Mouse (Mus musculus) gastrocnemius, adult 8-10 months (tissue): ENCODE measurements around the gene Dab1. TPM values are rescaled to one million over a fixed set of nuclear protein-coding genes. Genes with fewer than 3 reads are reported as not detected.

ENCODE experiments used
- DNase-seq, 2 experiments: peaks; one replicate each; pipeline ENCODE4 v3.0.0; 2022; ENCODE audit warnings: low spot score in 2 of 2
- total RNA-seq, 4 experiments: library from RNA; stranded (reverse); gene quantifications; 2 replicates each; pipeline ENCODE4 v1.2.4; 2022

Gene Dab1
- total RNA-seq, 4 experiments from 2014 or later, result not detected

GRCm38 (mm10) chr4:103804461-103804860 is 185.3 kb downstream of the Dab1 start:
- DNase-seq, result no peak

- no peak for DNase-seq
Observed at GRCm38 (mm10) chr4:103822669-103823068, 203.5 kb downstream of the Dab1 start.

DNA sequence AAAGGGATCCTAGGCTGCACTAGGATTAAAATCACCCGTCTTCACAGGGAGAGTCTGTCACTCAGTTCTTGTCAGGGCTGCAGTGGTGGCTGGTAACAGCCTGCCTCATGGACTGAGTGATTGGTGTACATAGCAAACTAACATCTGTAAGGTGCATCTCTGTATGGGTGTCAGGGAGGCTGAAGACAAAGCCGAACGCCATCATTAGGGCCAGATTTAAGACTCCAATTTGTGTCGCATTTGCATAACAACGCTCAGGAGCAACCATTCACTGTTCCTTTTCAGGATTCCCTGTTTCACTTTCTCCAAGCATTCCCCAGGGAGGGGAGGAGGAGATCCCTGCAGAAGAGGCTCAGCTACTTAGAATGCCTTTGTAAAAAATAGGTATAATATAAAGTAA is 219.2 kb downstream of the Dab1 start:
- DNase-seq, result no peak

DNA sequence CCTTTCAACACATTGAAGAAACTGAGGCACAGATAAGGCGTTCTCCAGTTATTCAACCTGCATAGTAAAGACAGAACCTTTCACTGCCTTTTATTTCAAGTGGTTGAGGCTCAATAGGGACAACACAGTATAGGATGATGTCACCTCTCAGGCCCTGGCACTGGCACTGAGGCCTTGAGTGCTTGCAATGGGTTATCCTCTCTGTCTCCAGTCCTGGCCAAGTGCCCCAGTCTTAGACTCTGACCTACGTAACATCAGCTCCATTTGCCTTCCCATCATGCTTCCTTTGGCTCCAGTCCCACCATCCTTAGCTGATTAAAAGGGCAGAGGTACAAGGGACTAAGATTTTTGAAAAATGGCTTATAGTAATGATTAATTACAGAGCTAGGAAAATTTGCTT is 220.4 kb downstream of the Dab1 start:
- DNase-seq, result no peak

GRCm38 (mm10) chr4:103841126-103841525 is 222.0 kb downstream of the Dab1 start:
- no peak for DNase-seq

- no peak for DNase-seq
Observed at GRCm38 (mm10) chr4:103844635-103845034, 225.5 kb downstream of the Dab1 start.

DNA sequence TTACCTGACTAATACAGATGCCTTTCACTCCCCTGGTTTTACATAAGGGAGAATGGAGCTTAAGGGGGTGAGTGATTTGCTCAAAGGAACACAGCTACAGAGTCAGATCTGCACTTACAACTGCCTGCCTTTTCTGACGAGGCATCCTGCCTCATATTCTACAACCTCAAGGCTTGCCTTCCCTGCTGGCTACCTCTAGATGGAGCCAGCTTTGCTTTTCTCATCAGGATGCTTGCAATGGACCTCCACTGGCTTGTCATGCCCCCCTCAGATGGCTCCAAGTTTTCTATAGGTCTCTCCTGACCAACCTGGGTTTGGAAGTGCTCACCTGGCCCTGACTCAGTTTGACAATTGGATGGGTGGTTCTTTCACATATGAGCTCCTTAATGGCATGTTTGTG is 238.0 kb downstream of the Dab1 start:
- DNase-seq, result no peak

DNA sequence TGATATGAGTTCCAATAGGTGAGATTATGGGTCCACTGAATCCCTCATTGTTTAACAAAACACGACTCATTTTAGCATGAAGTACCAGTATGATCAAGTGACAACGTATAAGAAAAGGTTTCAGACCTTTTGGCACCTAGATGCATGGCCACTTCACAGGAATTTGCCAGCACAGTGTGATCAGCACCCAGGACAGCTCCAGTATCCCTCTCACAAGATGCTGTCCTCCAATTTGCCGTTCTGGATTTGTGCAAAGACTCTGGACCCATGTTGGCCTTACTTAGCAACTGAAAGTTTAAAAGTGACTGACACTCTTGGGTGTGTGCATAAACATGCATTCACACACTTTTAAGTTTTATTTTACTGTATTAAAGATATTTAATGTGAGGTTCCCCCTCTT is 256.4 kb downstream of the Dab1 start:
- DNase-seq, result no peak

- no peak for DNase-seq
Observed at GRCm38 (mm10) chr4:103878841-103879240, 259.7 kb downstream of the Dab1 start.

GRCm38 (mm10) chr4:103881641-103882040 is 262.5 kb downstream of the Dab1 start:
- DNase-seq, result no peak

DNA sequence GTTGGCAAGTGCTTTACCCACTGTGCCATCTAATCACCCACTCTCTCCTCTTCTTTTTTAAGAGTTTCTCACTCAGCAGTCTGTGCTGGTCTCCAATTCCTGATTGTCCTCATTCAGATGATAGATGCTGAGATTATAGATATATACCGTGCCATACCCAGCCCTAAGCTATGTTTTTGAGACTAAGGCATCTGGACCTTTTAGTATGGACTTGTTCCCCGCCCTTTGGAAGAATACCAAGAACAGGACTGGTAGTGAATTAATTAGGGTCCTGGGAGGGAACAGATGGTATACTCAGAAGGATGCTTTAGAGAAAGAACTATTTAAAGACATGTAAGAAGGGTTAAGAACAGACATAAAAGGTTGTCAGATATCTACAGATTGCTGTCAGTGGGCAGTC is 268.9 kb downstream of the Dab1 start:
- no peak for DNase-seq

DNA sequence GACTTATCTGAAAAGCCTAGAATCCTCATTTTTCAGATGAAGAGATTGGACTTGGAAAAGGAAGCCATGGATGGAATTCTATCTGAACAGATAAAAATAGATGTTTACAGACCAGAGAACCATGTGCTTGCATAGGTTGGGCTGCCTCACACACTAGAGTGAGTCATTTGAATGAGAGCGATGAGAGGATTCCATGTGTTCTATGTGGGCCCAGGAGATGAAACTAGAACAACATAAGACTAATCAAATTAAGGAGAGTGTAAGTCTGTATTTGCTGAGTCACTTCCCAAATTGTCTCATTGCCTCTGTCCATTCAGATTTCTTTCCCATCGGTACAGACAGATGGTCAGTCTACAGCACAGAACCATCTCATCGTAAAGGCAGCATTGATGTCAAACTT is 270.0 kb downstream of the Dab1 start:
- no peak for DNase-seq

DNA sequence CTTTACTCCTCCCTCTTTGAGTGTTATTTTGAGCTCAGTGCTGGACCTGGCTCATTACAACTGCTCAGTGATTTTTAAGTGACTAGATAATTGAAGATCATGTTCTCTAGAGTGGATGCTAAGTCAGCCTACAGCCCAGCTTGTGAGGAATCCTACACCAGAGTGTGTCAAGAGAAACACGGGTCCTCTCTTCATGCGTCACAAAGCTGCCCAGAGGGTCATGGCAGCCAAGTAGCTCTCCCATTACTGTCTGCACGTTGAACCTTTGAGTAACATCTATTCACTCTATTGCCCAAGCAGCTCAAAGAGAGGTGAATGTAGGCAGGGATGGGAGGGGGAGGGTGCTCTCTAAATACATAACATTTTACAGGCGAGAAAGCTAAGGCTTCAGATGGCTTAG is 277.6 kb downstream of the Dab1 start:
- no peak for DNase-seq

- no peak for DNase-seq
Observed at GRCm38 (mm10) chr4:103897702-103898101, 278.5 kb downstream of the Dab1 start.

GRCm38 (mm10) chr4:103911441-103911840 is 292.3 kb downstream of the Dab1 start:
- no peak for DNase-seq

GRCm38 (mm10) chr4:103912071-103912470 is 292.9 kb downstream of the Dab1 start:
- DNase-seq, result no peak

GRCm38 (mm10) chr4:103922431-103922931 is 303.3 kb downstream of the Dab1 start:
- DNase-seq, result no peak

DNA sequence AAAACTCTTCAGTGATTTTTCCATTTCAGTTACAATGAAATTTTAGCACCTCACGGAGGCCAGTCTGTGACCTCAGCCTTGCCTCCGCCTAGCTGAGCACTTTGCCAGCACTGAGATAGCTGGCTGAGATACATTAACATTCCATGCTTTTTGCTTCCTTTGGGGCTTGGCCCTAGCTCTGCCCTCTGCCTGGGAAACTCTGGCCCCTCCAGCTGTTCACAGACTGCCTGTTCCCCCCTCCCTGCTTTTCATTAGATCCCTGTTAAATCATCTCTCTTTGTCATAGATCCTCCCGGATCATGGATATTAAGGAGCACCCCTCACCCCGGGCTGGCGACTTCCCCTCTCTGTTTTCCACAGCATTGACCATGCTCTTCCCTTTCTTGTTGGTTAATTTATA is 307.5 kb downstream of the Dab1 start:
- DNase-seq, result no peak

GRCm38 (mm10) chr4:103929631-103930030 is 310.5 kb downstream of the Dab1 start:
- DNase-seq, result no peak

DNA sequence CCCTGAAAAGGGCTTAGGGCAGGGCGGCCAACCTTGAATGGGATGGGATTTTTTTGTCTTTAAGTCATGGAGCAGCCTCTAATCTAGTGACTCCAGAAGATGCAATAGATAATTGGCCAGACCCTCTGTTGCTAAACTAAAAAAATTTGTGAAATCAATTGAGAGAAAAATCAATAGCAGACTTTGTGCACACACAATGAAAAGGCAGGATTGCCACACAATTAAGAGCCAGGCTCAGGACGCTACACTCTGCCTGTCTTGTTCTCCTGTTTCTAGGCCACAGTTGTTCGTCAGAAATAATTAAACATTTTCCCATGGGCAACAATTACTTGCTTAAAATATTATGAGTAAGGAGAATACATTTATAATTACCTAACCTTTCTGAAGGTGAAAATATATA is 315.2 kb downstream of the Dab1 start:
- DNase-seq, result no peak

- DNase-seq, result no peak
Observed at GRCm38 (mm10) chr4:103948255-103948654, 329.1 kb downstream of the Dab1 start.

DNA sequence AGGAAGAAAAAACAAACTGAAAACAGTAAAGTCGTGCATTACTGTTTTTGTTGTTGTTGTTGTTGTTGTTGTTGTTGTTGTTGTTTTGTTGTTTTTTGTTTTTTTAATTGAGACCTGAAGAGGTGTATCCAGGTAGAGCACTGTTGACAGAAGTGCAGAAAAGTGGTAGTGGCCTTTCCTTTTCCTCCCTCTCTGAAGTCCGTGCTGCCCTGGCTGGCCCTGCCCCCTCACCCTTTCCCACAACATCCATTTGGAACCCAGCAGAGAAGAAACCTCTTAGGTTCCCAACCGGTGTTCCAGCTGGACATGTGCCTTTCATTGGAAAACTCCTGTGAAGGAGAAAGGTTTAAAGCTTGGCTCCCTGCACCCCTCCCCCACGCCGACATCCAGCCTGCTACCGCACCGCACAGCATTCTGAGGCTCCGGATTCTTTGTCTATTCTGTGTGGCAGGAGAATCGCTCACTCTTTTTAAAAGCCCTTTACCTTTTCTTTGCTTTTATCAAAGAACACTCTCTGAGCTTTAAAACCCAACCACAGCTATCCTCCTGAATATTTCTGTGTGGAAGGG is 334.6 kb downstream of the Dab1 start:
- no peak for DNase-seq

- no peak for DNase-seq
Observed at GRCm38 (mm10) chr4:103961134-103962049, 342.2 kb downstream of the Dab1 start.
